Mouse (Mus musculus): ENCODE results near the gene Shq1. TPM values are rescaled to one million over a fixed set of nuclear protein-coding genes. Genes with fewer than 3 reads are reported as not detected.
A peak's percentile ranks its signal among the peaks of the same experiment; 100 is the strongest.

Shq1 gene
- total RNA-seq (2014; fragmentation: Nextera tagmentation) (13.0 and 20.7 TPM in 2 replicates), total RNA-seq (2017) (15.1 and 18.4 TPM in 2 replicates)

DNA sequence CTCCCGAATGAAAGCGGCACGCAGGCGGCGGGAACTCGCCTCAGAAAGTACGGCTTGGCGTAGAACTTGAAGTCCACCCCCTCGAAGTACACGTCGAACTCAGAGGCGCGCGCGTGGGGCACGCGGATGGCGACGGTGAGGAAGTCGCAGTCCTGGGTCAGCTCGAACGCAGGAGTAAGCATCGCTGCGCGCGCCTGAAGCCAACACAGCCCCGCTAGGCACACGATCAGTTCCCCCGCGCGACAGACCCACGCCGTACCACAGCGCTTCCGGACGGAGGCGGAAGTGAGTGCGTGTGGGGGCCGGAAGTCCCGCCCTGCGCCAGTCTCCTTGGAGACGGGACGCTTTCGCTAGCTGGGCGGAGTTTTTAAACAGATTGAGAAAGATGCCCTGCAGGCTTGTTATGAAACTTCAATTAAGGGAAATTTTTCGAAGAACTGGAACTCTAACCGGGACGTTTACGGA is at the start of gene Shq1:
TSS of gene Shq1 (minus strand) at position 278 of the 465 bp plus-strand sequence.
- peak; percentile 89 for ATAC-seq (replicated peaks; ENCODE audit: low FRiP score, low TSS enrichment, poor library complexity, severe bottlenecking)

DNA sequence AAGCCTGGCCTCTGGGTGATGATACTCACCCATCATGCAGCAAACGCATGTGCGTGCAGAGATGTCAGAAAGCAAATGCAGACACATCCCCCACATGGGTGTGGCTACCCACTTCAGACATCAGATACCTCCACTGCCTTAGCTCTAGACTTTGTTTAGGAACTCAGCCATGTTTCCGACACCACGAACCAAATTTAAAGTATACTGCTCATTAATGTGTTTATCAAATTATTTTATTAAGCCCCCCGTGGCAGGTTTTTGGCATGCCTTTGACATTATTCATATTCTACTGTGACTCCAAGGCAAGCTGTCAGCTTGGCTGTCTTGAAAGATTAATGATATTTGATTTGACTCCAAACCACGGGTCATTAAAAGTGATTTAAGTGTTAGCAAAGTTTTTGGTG is 49.1 kb upstream of the Shq1 start:
- ATAC-seq (replicated peaks; ENCODE audit: low FRiP score, low TSS enrichment, poor library complexity, severe bottlenecking) = no peak

DNA sequence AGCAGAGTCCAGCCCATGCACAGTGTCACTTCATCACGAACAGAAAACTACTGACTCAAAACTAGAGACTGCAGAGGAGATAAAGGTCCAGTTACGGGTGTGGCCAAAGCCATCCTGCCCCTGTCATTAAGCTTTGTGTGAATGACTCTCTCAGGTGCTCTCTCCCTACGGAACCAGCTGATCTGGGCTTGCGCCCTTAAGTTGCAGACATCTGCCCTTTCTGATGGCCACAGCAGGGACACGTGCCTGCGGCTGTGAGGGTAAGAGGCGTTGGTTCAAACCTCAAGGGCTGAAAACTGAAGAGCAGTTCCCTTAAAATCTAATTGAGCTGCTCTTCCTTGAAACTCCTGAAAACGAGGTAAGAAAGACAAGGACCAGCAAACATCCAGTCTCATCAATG is 45.9 kb upstream of the Shq1 start:
- ATAC-seq (replicated peaks; ENCODE audit: low FRiP score, low TSS enrichment, poor library complexity, severe bottlenecking) = no peak

DNA sequence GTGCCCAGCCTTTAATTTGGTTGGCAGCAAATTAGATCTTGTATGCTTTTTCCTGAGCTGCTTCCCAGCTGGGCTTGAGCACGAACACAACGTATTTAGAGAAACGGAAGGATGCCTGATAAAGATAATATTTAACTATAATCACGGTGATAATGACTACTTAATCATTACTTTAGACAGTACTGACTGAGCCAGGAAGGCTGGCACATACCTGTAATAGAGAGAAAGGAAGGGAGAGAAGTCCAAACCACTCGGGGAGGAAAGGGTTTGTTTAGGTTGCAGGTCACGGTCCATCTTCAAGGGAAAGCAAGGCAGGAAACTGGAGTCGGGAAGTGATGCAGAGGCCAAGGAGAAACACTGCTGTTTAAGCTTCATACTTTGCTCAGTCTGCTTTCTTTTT is 45.2 kb upstream of the Shq1 start:
- ATAC-seq (replicated peaks; ENCODE audit: low FRiP score, low TSS enrichment, poor library complexity, severe bottlenecking) = no peak

DNA sequence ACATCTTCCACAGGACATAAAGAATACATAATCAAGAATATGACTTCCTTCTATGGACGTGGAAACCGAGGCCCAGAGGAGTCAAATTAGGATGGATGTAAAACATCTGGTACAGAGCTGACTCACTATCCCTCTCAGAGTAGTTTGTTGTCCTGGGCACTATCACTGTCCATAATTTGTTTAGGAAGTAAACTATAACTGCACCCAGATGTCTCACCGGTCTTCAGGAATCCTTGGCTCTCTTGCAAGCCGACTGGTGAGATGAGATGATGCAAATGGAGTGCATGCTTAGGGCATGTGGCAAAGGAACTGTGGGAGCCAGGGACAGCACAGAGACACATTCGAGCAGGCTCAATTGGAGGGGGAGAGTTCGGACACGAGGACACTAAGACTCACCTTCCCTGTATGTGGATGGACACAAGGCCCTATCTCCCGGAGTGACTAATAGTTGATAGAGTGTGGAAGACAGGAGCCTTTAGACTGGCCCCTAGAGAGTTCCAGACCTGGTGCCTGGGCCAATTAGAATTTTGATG is 44.4 kb upstream of the Shq1 start:
- ATAC-seq (replicated peaks; ENCODE audit: low FRiP score, low TSS enrichment, poor library complexity, severe bottlenecking) = no peak

DNA sequence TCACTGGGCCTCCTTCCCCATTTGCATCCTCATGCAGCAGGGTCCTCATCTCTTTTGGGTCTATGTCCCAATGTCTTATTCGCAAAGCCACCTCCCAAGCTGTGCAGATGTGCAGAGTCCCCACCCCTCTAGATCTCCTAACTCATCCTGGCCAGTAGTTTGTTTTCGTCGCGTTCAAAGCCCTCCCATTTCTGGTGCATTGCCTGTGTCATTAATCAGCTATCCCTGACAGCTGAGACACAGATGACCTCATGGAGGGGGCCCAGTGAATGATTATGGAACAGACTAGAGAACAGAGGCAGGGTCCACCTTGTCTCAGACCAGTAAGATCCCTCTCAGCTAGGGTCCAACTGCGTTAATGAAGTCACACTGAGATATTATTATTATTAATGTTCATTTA is 39.9 kb upstream of the Shq1 start:
- ATAC-seq (replicated peaks; ENCODE audit: low FRiP score, low TSS enrichment, poor library complexity, severe bottlenecking) = no peak

DNA sequence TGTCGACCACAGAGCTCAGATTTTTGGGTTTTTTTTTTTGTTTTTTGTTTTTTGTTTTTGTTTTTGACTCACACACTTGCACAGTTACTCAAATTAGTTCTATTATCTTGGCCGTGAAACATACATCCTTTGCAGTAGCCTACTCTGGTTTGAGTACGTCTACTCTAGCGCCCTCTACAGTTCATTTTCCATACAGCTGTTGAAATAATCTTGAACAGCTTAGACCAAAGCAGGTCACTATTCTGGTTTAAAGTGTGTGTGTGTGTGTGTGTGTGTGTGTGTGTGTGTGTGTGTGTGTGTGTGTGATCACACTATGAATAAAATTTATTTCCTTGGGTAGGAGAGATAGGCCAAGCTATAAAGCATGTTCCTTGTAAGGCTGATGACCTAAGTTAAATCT is 39.2 kb upstream of the Shq1 start:
- ATAC-seq (replicated peaks; ENCODE audit: low FRiP score, low TSS enrichment, poor library complexity, severe bottlenecking) = no peak

DNA sequence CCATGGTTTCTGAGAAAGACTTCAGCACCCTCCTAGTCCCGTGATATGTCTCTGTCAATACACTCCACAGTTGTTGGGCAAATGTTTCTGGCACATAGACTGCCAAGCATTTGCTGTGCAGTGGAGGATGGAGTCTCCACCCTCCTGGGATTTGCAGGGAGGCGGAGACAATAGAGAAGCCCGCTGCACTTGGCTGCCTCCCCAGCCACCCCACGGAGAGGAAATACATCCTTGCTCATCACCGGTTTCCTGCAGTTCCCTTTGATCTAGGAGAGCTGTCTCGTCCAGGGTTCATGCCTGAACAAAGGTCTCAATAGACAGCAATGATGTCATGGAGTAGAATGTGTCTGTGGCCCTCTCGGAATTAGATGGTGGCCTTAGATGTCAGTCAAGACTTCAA is 38.5 kb upstream of the Shq1 start:
- ATAC-seq (replicated peaks; ENCODE audit: low FRiP score, low TSS enrichment, poor library complexity, severe bottlenecking) = no peak

DNA sequence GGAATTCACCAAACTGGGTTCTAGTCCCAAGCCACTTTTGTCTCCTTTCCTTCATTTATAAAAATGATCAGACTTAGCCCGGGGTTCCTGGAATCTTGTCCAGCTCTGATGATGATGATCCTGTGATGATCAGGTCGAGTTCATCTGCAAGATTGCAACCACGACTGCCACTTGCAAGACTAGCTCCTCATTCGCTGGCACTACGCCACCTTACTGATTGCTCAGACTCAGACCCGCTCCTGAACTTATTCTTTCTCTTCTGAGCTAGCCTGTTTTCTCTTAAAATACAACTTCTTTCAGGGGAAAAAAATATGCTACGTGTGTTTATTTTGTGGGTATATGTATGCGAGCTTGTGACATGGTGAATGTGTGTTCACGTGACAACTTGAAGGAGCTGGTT is 38.0 kb upstream of the Shq1 start:
- ATAC-seq (replicated peaks; ENCODE audit: low FRiP score, low TSS enrichment, poor library complexity, severe bottlenecking) = no peak

DNA sequence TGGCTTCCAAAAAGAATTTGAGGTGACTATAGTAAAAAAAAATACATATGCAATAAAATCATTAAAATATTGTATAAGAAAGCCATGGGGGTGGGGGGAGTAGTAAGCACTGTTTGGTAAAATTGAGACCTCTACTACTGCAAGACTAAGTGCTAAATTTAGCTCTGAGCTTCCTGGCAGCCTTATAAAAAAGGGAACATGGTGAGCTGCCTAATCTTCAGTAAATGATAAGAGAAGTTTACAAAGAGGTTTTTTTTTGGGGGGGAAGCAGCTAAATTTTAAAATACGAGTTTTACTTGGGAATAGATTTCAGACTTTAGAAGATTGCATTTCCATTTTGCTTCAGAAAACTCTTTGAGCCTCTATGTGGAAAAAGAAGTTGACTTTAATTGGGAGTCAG is 37.3 kb upstream of the Shq1 start:
- ATAC-seq (replicated peaks; ENCODE audit: low FRiP score, low TSS enrichment, poor library complexity, severe bottlenecking) = no peak

DNA sequence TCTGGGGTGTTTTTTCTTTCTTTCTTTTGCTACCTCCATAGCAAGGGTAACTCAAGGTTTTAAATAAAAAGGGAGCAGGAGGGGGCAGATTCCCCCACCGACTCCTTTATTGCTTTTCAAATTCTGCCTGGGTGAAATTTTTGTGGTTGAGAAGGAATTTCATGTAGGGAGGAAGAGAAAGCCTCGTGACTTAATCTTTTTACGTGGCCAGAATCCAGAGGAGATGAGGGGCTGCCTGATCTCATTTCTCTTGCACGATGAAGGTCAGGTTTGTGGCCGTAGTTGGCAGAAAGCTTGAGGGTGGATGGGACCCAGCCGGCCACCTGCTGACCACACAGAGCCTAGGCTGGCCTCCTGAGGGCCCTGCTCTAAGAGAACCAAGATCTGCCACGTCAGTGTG is 36.6 kb upstream of the Shq1 start:
- ATAC-seq (replicated peaks; ENCODE audit: low FRiP score, low TSS enrichment, poor library complexity, severe bottlenecking) = no peak

DNA sequence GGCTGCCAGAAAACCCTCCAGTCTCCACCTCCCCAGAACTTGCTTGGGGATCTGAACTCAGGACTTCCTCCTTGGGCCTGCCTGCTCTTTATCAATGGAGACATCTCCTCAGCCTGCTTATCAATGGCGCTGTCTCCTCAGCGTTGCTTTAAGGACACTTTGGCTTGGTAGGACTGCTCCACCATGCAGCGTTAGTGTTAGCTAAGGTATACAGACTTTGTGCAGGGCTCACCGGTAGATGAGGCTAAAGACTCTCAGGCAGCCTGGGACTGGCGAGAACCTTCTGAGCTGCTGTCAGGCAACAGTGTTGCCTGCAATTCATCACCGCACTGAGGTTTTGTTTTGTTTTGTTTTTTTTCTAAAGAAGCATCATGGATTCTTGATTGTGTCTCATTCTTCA is 35.9 kb upstream of the Shq1 start:
- ATAC-seq (replicated peaks; ENCODE audit: low FRiP score, low TSS enrichment, poor library complexity, severe bottlenecking) = no peak

DNA sequence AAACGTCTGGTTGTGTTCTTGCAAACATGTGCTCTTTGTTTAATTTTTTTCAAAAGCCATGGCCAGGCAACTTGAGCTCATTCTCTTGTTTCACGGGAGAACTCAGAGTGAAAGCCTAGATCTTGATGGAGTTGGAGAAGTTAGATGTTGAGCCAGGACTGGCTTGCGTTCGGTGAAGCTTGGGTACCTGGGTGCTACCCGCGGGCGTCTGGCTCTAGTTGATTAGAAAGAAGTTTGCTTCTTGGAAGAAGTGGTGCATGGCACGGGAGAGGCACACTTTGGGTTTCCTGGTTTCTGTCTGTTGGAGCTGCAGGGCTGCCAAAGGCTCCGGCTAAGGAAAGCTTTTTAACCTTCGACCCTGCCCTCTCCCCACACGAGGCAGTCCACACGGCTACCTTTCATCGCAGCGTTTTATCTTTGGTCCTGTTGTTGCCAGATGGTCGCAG is 34.4 kb upstream of the Shq1 start:
- ATAC-seq (replicated peaks; ENCODE audit: low FRiP score, low TSS enrichment, poor library complexity, severe bottlenecking) = no peak

DNA sequence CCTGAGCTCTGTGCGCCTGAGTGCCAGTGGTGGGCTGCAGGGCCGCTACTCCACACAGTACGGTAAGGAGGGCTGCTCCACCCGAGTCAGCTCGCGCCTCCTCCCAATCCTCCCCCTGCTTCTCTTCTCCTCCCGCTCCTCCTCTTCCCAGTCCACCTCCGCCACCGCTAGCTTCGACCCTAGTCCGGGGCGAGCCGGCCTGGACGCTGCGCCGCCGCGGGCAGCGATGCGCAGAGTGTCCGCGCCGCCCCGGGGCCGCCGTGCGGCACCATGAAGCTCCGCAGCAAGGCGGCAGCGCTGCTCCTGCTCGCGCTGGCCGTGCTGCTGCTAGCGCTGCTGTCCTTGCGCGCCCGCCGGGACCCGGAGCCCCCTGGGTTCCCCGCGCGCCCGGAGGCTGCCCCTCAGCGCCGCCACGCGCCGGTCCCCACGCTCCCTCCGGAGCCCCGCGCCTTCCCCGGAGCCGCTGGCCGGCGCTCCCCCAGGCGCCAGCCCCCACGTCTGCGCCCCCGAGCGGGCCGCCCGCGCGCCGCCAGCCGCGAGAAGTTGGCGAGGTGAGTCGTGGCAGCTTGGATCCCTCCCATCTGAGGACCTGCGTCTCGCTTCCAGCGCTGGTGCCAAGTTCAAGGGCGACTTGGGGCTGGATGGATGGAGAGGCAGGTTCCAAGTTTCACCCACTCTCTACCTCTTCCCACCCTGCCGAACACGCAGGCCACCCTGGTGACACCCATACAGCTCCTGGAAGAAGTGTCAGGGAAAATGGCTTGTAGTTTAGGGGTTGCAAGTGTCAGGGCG is 33.8 kb upstream of the Shq1 start, which contains the start of gene Gxylt2:
TSS of gene Gxylt2 (plus strand) at position 161 of the 792 bp plus-strand sequence.
- 0 out of 2 replicates have a peak, but pooled peaks have one; percentile 26 for ATAC-seq (replicated peaks; ENCODE audit: low FRiP score, low TSS enrichment, poor library complexity, severe bottlenecking)

DNA sequence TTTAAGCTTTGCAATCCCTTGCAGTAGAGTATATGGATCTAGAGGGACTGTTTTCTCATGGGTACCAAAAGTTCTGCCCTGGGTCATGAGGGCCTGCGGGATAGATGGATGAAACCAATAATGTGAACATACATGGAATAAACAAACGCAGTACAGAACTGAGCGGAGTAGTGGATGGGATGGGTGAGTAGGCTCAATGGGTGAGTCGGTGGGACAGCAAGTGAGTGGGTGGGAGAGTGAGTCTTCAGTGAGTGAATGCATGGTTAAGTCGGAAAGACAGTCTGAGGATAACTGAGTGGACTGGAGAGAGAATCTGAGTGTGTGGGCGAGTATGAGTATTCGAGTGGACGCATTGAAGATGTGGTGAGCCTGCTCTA is 33.2 kb upstream of the Shq1 start:
- no peak for ATAC-seq (replicated peaks; ENCODE audit: low FRiP score, low TSS enrichment, poor library complexity, severe bottlenecking)

DNA sequence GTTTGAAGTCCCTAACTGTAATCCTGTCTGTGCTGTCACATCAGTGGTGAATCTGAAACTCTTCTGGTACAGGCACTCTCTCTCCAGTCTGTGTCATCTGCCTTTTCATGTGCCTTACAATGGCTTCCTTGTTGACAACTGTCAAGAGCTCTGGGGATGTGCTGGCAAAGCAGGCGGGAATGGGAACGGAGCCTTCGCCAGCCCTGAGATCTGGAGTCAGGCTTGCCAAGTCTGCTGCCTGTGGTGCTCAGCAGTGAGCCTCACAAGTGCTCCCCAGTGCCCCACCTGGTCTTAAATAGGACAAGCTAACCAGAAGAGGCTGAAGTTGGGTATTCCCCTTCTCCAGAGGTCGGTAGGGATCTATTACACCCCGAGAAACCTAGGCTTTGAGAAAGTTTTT is 29.8 kb upstream of the Shq1 start:
- no peak for ATAC-seq (replicated peaks; ENCODE audit: low FRiP score, low TSS enrichment, poor library complexity, severe bottlenecking)

DNA sequence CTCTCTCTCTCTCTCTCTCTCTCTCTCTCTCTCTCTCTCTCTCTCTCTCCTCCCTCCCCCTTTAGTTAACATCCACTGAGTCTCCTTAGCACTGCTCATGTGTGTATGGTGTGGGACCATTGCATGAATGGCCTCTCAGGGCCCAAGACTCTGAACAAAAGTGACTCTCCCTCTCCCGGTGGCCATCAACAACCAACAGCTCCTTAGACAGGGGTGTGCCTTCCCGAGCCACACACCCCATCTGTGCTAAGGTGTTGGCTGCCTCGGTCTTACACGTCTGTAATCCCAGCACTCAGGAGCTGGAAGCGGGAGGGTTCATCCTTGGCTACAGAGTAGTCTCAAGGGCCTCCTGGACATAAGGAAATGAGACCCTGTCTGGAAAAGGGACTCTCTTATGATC is 29.0 kb upstream of the Shq1 start:
- ATAC-seq (replicated peaks; ENCODE audit: low FRiP score, low TSS enrichment, poor library complexity, severe bottlenecking) = no peak

DNA sequence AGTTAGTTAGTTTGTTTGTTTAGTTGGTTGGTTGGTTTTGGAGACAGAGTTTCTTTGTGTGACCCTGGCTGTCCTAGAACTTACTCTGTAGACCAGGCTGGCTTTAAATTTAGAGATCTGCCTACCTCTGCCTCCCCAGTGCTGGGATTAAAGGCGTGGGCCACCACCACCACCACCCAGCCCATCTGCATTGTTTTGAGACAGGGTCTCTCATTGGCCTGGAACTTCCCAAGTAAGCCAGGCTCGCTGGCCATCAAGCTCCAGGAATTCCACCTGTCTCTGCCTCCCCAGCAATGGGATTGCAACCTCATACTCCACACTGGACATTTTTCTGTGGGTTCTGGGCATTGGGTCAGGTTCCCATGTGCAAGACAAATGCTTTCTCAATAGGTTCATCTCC is 15.4 kb upstream of the Shq1 start:
- ATAC-seq (replicated peaks; ENCODE audit: low FRiP score, low TSS enrichment, poor library complexity, severe bottlenecking) = no peak

DNA sequence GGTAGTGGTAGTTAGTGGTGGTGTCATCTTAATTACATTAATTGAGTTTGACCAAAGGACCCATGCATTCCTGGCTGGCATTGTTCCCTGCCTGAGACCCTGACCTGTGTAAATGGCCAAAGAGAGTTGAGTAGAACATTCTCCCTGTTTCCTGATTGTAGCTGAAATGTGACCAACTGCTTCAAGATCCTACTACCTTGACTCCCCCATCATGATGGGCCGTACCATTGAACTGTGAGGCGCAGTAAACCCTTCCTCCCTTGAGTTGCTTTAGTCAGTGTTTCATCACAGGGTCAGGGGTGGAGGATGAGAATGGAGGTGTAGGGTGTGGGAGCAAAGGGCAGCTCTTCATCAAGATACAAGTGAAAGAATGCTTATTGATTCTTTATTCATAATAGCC is 7.7 kb upstream of the Shq1 start:
- no peak for ATAC-seq (replicated peaks; ENCODE audit: low FRiP score, low TSS enrichment, poor library complexity, severe bottlenecking)

DNA sequence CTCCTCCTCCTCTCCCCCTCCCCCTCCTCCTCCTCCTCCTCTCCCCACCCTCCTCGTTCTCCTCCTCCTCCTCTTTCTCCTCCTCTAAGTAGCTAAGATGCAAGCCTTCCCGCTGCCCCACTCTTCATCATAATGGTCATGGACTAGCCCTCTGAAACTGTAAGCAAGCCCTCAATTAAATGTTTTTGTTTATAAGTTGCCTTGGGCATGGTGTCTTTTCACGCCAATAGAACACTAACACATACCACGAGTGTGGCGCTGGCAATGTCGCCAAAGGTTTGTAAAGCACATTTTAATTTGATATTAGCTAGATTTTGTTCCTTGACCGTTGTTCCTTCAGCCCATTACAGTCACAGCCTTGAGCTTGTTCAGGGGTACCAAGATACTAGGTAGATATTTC is 5.5 kb upstream of the Shq1 start:
- ATAC-seq (replicated peaks; ENCODE audit: low FRiP score, low TSS enrichment, poor library complexity, severe bottlenecking) = no peak

DNA sequence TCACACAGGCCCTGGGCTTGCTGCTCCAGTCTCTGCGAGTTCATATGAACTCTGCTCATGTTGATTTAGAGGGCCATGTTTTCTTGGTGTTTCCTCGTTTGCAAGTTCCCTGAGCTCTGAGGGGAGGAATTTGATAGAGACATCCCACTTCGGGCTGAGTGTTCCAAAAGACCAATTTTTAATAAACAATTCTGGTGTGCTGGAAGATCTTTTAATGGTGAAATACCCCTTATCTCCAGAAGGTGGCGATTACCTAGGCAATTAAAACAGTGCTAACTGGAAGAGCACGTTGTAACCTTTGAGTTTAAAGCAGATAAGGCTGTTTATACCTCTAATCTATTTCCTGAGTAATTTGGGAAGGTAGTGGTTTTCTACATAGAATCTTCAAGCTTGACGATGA is 4.0 kb upstream of the Shq1 start:
- ATAC-seq (replicated peaks; ENCODE audit: low FRiP score, low TSS enrichment, poor library complexity, severe bottlenecking) = no peak; the same call in 1 of the 2 replicates

Data from megakaryocyte-erythroid progenitor cell, adult 5-6 weeks (primary cell).